Mouse (Mus musculus) embryonic fibroblast, embryonic 13.5 days (primary cell): Measurements from ENCODE around the gene Olfr1086. TPM values are rescaled to one million over a fixed set of nuclear protein-coding genes. Genes with fewer than 3 reads are reported as not detected.
"Not testable (repeated sequence)": the region's sequence is repeated elsewhere in the genome, so short reads cannot be mapped to it uniquely, and the experiment has no call there.

ENCODE experiments used
- H3K27ac ChIP-seq: 2 replicates; pipeline ENCODE4 v1.5.1; 2012; ENCODE audit warnings: low read length, control low read depth, inconsistent platforms; ENCODE audit not compliant: insufficient read depth
- H3K4me1 ChIP-seq: 2 replicates; pipeline ENCODE4 v1.6.1; 2011; ENCODE audit warnings: low read length; ENCODE audit not compliant: control insufficient read depth, insufficient read depth
- H3K4me3 ChIP-seq: 2 replicates; pipeline ENCODE4 v1.5.1; 2011; ENCODE audit warnings: mild to moderate bottlenecking, control low read depth, low read length; ENCODE audit not compliant: insufficient read depth
- CTCF ChIP-seq: IDR thresholded peaks from 2 replicates; pipeline ENCODE4 v1.5.1; 2011; ENCODE audit warnings: mild to moderate bottlenecking, control low read depth, low read length, moderate library complexity, borderline replicate concordance; ENCODE audit not compliant: insufficient read depth
- POLR2A ChIP-seq: IDR thresholded peaks from 2 replicates; pipeline ENCODE4 v1.6.1; 2011; ENCODE audit warnings: low read depth, mild to moderate bottlenecking, control low read depth, low read length, moderate library complexity
- polyA plus RNA-seq: library from polyadenylated mRNA; stranded (reverse); fragments of >200 nt; gene quantifications from 2 replicates; pipeline ENCODE4 v1.2.4, GENCODE M21; 2011; ENCODE audit warnings: low read depth; ENCODE audit not compliant: missing spikeins, insufficient read length

The Olfr1086 gene
- polyA plus RNA-seq: not detected in 2 replicates

GRCm38 (mm10) chr2:86679992-86680391 is at the start of gene Olfr1086:
Olfr1086 (minus strand) TSS chr2:86680092.
- Histone ChIP-seq H3K27ac (no peak within 1 kb of the TSS), H3K4me1 (no peaks in the 10 kb centered on the region), H3K4me3 (no peak within 1 kb of the TSS)
- TF ChIP-seq POLR2A (no peak), CTCF (no peak)

GRCm38 (mm10) chr2:86698295-86698694 is 18.4 kb upstream of the Olfr1086 start, which contains the start of gene Olfr1087:
Olfr1087 (minus strand) TSS chr2:86698395.
- no peak within 1 kb of the TSS for H3K4me3 ChIP-seq
- no peak within 1 kb of the TSS for H3K27ac ChIP-seq
- TF ChIP-seq POLR2A: no peak
- TF ChIP-seq CTCF: no peak
- no peaks in the 10 kb centered on the region for H3K4me1 ChIP-seq

DNA sequence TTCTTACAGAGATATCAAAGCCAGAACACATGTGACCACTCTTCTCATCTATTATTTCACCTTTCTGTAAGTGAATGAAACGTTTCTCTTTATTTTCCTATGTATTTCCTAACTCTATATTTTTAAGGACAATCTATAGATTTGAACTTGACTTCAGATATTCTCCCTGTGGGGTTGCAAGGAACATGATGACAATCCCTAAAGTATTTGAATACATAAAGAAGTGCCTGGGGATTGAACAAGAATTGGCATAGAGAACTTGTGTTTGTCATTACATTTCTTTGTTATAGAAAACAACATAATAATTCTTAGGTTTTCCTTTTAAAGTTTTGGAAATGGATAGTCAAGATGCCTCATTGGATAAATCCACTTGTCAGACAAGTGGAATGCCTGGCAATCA is 18.0 kb downstream of the Olfr1086 start, which contains the start of gene Olfr1085:
Gene Olfr1085, minus strand, starts transcription at position 101 of the 400 bp plus-strand sequence.
- Histone ChIP-seq H3K4me1 (no peaks in the 10 kb centered on the region), H3K27ac (no peak within 1 kb of the TSS), H3K4me3 (no peak within 1 kb of the TSS)
- TF ChIP-seq POLR2A (no peak), CTCF (no peak)

DNA sequence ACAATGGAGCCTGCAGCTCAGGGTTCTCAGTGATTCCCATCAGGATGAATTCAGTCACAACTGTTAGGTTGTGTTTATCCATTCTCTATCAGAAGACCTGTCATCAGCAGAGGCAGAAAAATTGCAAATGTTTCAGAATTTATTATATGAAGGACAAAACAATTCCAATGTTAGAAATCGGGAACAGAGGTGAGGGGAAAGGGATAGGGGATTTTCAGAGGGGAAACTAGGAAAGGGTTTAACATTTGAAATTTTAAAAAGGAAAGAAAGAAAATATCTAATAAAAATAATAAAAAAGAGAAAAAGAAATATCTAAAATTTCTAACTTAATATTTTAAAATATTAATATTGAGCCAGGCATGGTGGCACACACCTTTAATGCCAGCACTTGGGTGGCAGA is 40.3 kb downstream of the Olfr1086 start, which contains the start of gene Olfr1084:
Gene Olfr1084, minus strand, starts transcription at position 101 of the 400 bp plus-strand sequence.
- H3K27ac ChIP-seq, H3K4me1 ChIP-seq, H3K4me3 ChIP-seq: not testable (repeated sequence)

Other genes starting within 250 kb of the Olfr1086 start
- not detected in 2 replicates for gene Olfr1065, start 229.5 kb downstream of the Olfr1086 start, polyA plus RNA-seq
- gene Olfr1066, start 223.8 kb downstream of the Olfr1086 start, polyA plus RNA-seq: not detected in 2 replicates
- not detected in 2 replicates for gene Olfr228, start 192.7 kb downstream of the Olfr1086 start, polyA plus RNA-seq
- not detected in 2 replicates for gene Olfr1076, start 171.6 kb downstream of the Olfr1086 start, polyA plus RNA-seq
- gene Olfr1079, start 137.6 kb downstream of the Olfr1086 start, polyA plus RNA-seq: not detected in 2 replicates
- not detected in 2 replicates for gene Olfr1080, start 121.9 kb downstream of the Olfr1086 start, polyA plus RNA-seq
- not detected in 2 replicates for gene Olfr1082, start 81.1 kb downstream of the Olfr1086 start, polyA plus RNA-seq
- not detected in 2 replicates for gene Olfr1084, start 40.4 kb downstream of the Olfr1086 start, polyA plus RNA-seq
- not detected in 2 replicates for gene Olfr1085, start 18.1 kb downstream of the Olfr1086 start, polyA plus RNA-seq
- not detected in 2 replicates for gene Olfr1087, start 18.3 kb upstream of the Olfr1086 start, polyA plus RNA-seq
- gene Olfr1089, start 53.6 kb upstream of the Olfr1086 start, polyA plus RNA-seq: not detected in 2 replicates
- not detected in 2 replicates for gene Olfr1090, start 78.9 kb upstream of the Olfr1086 start, polyA plus RNA-seq
- gene Olfr1093, start 102.4 kb upstream of the Olfr1086 start, polyA plus RNA-seq: not detected in 2 replicates
- gene Olfr141, start 129.9 kb upstream of the Olfr1086 start, polyA plus RNA-seq: not detected in 2 replicates
- gene Olfr1094, start 144.6 kb upstream of the Olfr1086 start, polyA plus RNA-seq: not detected in 2 replicates
- gene Olfr1095, start 171.6 kb upstream of the Olfr1086 start, polyA plus RNA-seq: not detected in 2 replicates
- gene Gm13723, start 194.7 kb upstream of the Olfr1086 start, polyA plus RNA-seq: not detected in 2 replicates
- gene Olfr1097, start 212.1 kb upstream of the Olfr1086 start, polyA plus RNA-seq: not detected in 2 replicates
- not detected in 2 replicates for gene Olfr1098, start 244.5 kb upstream of the Olfr1086 start, polyA plus RNA-seq